Comparison of ENCODE assay signal across 20 mouse cellular contexts in genomic region chr1:33725086-33725485, GRCm38 (mm10). TPM values are rescaled to one million over a fixed set of nuclear protein-coding genes. Genes with fewer than 3 reads are reported as not detected.
DNase-seq lines count a peak whose midpoint lies in the region; ATAC-seq lines count a peak whose summit lies in the region.
"Had no signal": no experiment of that assay in that cellular context is flagged by ENCODE, and none has a peak within 500 bp of the region (broad histone marks: within the 10 kb centered on the region; RNA-seq: fewer than 3 reads in every experiment).

No protein-coding gene starts in this region.

- H3K9ac ChIP-seq in midbrain, embryonic 11.5 days (ENCODE audit: low read length): no peak overlapping the region
- no peak overlapping the region for H3K9ac ChIP-seq in midbrain, embryonic 16.5 days (ENCODE audit: low read depth, low read length)
- H3K9ac ChIP-seq: embryonic facial prominence, embryonic 13.5 days; embryonic facial prominence, embryonic 15.5 days; forebrain, embryonic 13.5 days; forebrain, embryonic 15.5 days; forebrain, postnatal 0 days had no signal

- 91% methylated on average over 5 of the region's 5 CpGs for WGBS in midbrain, embryonic 11.5 days
- WGBS in midbrain, embryonic 16.5 days: 98% methylated on average over 5 of the region's 5 CpGs

- H3K27ac ChIP-seq in midbrain, embryonic 11.5 days (ENCODE audit: low read depth, low read length): no peak overlapping the region
- H3K27ac ChIP-seq in midbrain, embryonic 16.5 days (ENCODE audit: low read length): no peak overlapping the region
- H3K27ac ChIP-seq: embryonic facial prominence, embryonic 13.5 days; embryonic facial prominence, embryonic 15.5 days; forebrain, embryonic 13.5 days; forebrain, embryonic 15.5 days had no signal

- no peak overlapping the region for H3K4me2 ChIP-seq in midbrain, embryonic 11.5 days
- no peak overlapping the region for H3K4me2 ChIP-seq in midbrain, embryonic 16.5 days (ENCODE audit: low read length)
- H3K4me2 ChIP-seq: embryonic facial prominence, embryonic 13.5 days; embryonic facial prominence, embryonic 15.5 days; forebrain, embryonic 13.5 days; forebrain, embryonic 15.5 days had no signal

- H3K27me3 ChIP-seq in midbrain, embryonic 11.5 days (ENCODE audit: control insufficient read depth, insufficient read depth, low read length): no peaks in the 10 kb centered on the region
- H3K27me3 ChIP-seq in midbrain, embryonic 16.5 days (ENCODE audit: control insufficient read depth, insufficient read depth, low read depth, low read length): no peaks in the 10 kb centered on the region
- H3K27me3 ChIP-seq: embryonic facial prominence, embryonic 13.5 days; embryonic facial prominence, embryonic 15.5 days; forebrain, embryonic 13.5 days; forebrain, embryonic 15.5 days had no signal

- peaks cover 18% of the 10 kb centered on the region; the same call in 1 of the 2 replicates for H3K36me3 ChIP-seq in midbrain, embryonic 11.5 days (ENCODE audit: control insufficient read depth, insufficient read depth, low read length)
- peaks cover 28% of the 10 kb centered on the region for H3K36me3 ChIP-seq in midbrain, embryonic 16.5 days (ENCODE audit: control insufficient read depth, insufficient read depth, low read length)

- intact Hi-C loops in gastrocnemius, postnatal 36 days (cut with DNase I): no loop called here

- no peaks in the 10 kb centered on the region for H3K9me3 ChIP-seq in midbrain, embryonic 11.5 days (ENCODE audit: control insufficient read depth, low read length)
- H3K9me3 ChIP-seq in midbrain, embryonic 16.5 days (replicated peaks; ENCODE audit: control insufficient read depth, low read length, poor library complexity, severe bottlenecking): no peaks in the 10 kb centered on the region
- H3K9me3 ChIP-seq: embryonic facial prominence, embryonic 13.5 days; embryonic facial prominence, embryonic 15.5 days; forebrain, embryonic 13.5 days; forebrain, embryonic 15.5 days had no signal

- H3K4me3 ChIP-seq in midbrain, embryonic 11.5 days (ENCODE audit: low read depth, low read length): no peak overlapping the region
- H3K4me3 ChIP-seq in midbrain, embryonic 16.5 days (ENCODE audit: low read depth, low read length): no peak overlapping the region
- H3K4me3 ChIP-seq: embryonic facial prominence, embryonic 13.5 days; embryonic facial prominence, embryonic 15.5 days; forebrain, embryonic 13.5 days; forebrain, embryonic 15.5 days had no signal

- no peak for ATAC-seq in midbrain, embryonic 11.5 days (ENCODE audit: low FRiP score)
- ATAC-seq in midbrain, embryonic 16.5 days: no peak
- ATAC-seq: forebrain, embryonic 13.5 days; forebrain, embryonic 15.5 days; forebrain, postnatal 0 days had no signal

- peaks cover 5% of the 10 kb centered on the region for H3K4me1 ChIP-seq in midbrain, embryonic 11.5 days (ENCODE audit: control insufficient read depth, insufficient read depth, low read length)
- H3K4me1 ChIP-seq in midbrain, embryonic 16.5 days (ENCODE audit: control insufficient read depth, insufficient read depth, low read length): peaks cover 12% of the 10 kb centered on the region

- peak; percentile 83 for DNase-seq in heart, adult 11 months
- DNase-seq in heart, postnatal 4 days: no peak
- peak; percentile 59 for DNase-seq in midbrain, embryonic 11.5 days (ENCODE audit: low spot score, missing footprints)
- no peak for DNase-seq in gastrocnemius, postnatal 36 days
- DNase-seq: adrenal gland, adult 2 months; adrenal gland, postnatal 10 days; adrenal gland, postnatal 25 days; cerebellum, adult 11 months; cerebellum, adult 18-20 months; cerebellum, adult 8-10 months; cerebellum, adult 9-11 months; cerebellum, postnatal 14 days; cerebellum, postnatal 36 days; embryo, embryonic 11 days; forebrain, postnatal 0 days had no signal

RNA-seq across cellular contexts. Expression of gene Rab23, which starts 5.4 kb away (rescaled TPM):
- total RNA-seq in heart, postnatal 4 days (2021): 10 to 100 TPM; 19.0 to 19.6 TPM
- polyA plus RNA-seq in midbrain, embryonic 11.5 days (2014; fragmentation: Nextera tagmentation; extraction: Ambion mirVana): 28.2 and 28.6 TPM in 2 replicates
- polyA plus RNA-seq in midbrain, embryonic 16.5 days (2015; fragmentation: Nextera tagmentation; extraction: Ambion mirVana): 33.3 and 35.9 TPM in 2 replicates
- total RNA-seq in gastrocnemius, postnatal 36 days (2021): 1 to 10 TPM; 4.2 to 5.1 TPM

RNA-seq across cellular contexts. Expression of gene Bag2, which starts 32.5 kb away (rescaled TPM):
- total RNA-seq in heart, postnatal 4 days (2021): 10 to 100 TPM; 62.7 to 67.7 TPM
- polyA plus RNA-seq in midbrain, embryonic 11.5 days (2014; fragmentation: Nextera tagmentation; extraction: Ambion mirVana): 29.1 and 29.6 TPM in 2 replicates
- polyA plus RNA-seq in midbrain, embryonic 16.5 days (2015; fragmentation: Nextera tagmentation; extraction: Ambion mirVana): 22.5 and 23.0 TPM in 2 replicates
- 10 to 100 TPM; 15.8 to 19.0 TPM for total RNA-seq in gastrocnemius, postnatal 36 days (2021)

RNA-seq across cellular contexts. Expression of gene Prim2, which starts 55.5 kb away (rescaled TPM):
- 10 to 100 TPM; 10.1 to 10.6 TPM for total RNA-seq in heart, postnatal 4 days (2021)
- polyA plus RNA-seq in midbrain, embryonic 11.5 days (2014; fragmentation: Nextera tagmentation; extraction: Ambion mirVana): 55.0 and 57.7 TPM in 2 replicates
- polyA plus RNA-seq in midbrain, embryonic 16.5 days (2015; fragmentation: Nextera tagmentation; extraction: Ambion mirVana): 21.4 and 22.9 TPM in 2 replicates
- 1 to 10 TPM in 1 of 2 experiments, under 1 TPM in 1; 0.87 to 1.1 TPM for total RNA-seq in gastrocnemius, postnatal 36 days (2021)

Comparison
In these comparisons a context has a peak if more than half of its experiments do, and no peak if none do; other contexts are left out.
1. DNase-seq: peak in heart, adult 11 months (single experiment) and midbrain, embryonic 11.5 days (single experiment); none in heart, postnatal 4 days (single experiment) and gastrocnemius, postnatal 36 days (0 of 2).
2. RNA of gene Prim2, which starts 55.5 kb away (total RNA-seq): 10.1 to 10.6 TPM in heart, postnatal 4 days; 0.87 to 1.1 TPM in gastrocnemius, postnatal 36 days; every median in the first group is over 4 times any median in the second.